In genomic region chr5:30959966-30960501, GRCm38 (mm10) we compare ENCODE assay signal across 8 mouse cellular contexts. TPM values are rescaled to one million over a fixed set of nuclear protein-coding genes. Genes with fewer than 3 reads are reported as not detected.
DNase-seq lines count a peak whose midpoint lies in the region; ATAC-seq and TF ChIP-seq lines count a peak whose summit lies in the region.

Gene Preb, minus strand, starts transcription at chr5:30960361.

- peak within 1 kb of the TSS; percentile 91 for H3K27ac ChIP-seq in hindbrain, embryonic 10.5 days
- H3K27ac ChIP-seq in lung, postnatal 0 days (ENCODE audit: low read length): peak within 1 kb of the TSS; percentile 94

- TF ChIP-seq EP300 in lung, postnatal 0 days (IDR thresholded peaks at IDR 0.05): no peak

- H3K4me3 ChIP-seq in hindbrain, embryonic 10.5 days: peak within 1 kb of the TSS; percentile 91
- peak within 1 kb of the TSS; percentile 81 for H3K4me3 ChIP-seq in lung, postnatal 0 days (ENCODE audit: low read depth, low read length)

- 0 out of 2 replicates have a peak, but pooled peaks cover 3% of the 10 kb centered on the region for H3K9me3 ChIP-seq in hindbrain, embryonic 10.5 days
- H3K9me3 ChIP-seq in lung, postnatal 0 days (ENCODE audit: low read length): no peaks in the 10 kb centered on the region

- H3K4me2 ChIP-seq in lung, postnatal 0 days (replicated peaks; ENCODE audit: low read depth, low read length): peak within 1 kb of the TSS; percentile 87

- under 1% methylated on average over 56 of the region's 56 CpGs for WGBS in hindbrain, embryonic 10.5 days
- under 1% methylated on average over 56 of the region's 56 CpGs for WGBS in lung, postnatal 0 days

- H3K4me1 ChIP-seq in hindbrain, embryonic 10.5 days (replicated peaks): peaks cover 26% of the 10 kb centered on the region
- H3K4me1 ChIP-seq in lung, postnatal 0 days (ENCODE audit: insufficient read depth, low read depth, low read length): peaks cover 18% of the 10 kb centered on the region; the same call in 1 of the 2 replicates

- peaks cover 7% of the 10 kb centered on the region; the same call in 1 of the 2 replicates for H3K27me3 ChIP-seq in hindbrain, embryonic 10.5 days (ENCODE audit: insufficient read depth, poor library complexity, severe bottlenecking)
- H3K27me3 ChIP-seq in lung, postnatal 0 days (replicated peaks; ENCODE audit: insufficient read depth, low read length): no peaks in the 10 kb centered on the region

- peak; percentile 96 for ATAC-seq in frontal cortex, adult (ENCODE audit: low TSS enrichment)
- ATAC-seq in lung, postnatal 0 days: peak; percentile 97

- peak; percentile 46 for TF ChIP-seq CTCF in lung, postnatal 0 days (IDR thresholded peaks at IDR 0.05)

- H3K36me3 ChIP-seq in hindbrain, embryonic 10.5 days: peaks cover 30% of the 10 kb centered on the region
- H3K36me3 ChIP-seq in lung, postnatal 0 days (ENCODE audit: insufficient read depth, low read length): peaks cover 17% of the 10 kb centered on the region

- peak; percentile 95 for DNase-seq in MEL-GATA-1-ER (ENCODE audit: extremely low read depth, low read depth)
- peak; percentile 99 for DNase-seq in cerebellum, adult 8-10 months
- DNase-seq in hindbrain, embryonic 10.5 days (ENCODE audit: low spot score): peak; percentile 100
- DNase-seq in layer of hippocampus, adult 9-11 months: peak; percentile 98
- peak; percentile 98 for DNase-seq in lung, postnatal 0 days (ENCODE audit: low spot score)
- DNase-seq in ovary, postnatal 14 days (ENCODE audit: low spot score): peak; percentile 98
- peak; percentile 99 for DNase-seq in thymus, postnatal 14 days

- H3K9ac ChIP-seq in lung, postnatal 0 days (replicated peaks; ENCODE audit: low read depth): peak within 1 kb of the TSS; percentile 87

RNA-seq across cellular contexts. Expression of gene Preb, which starts in this region (rescaled TPM):
- polyA plus RNA-seq in hindbrain, embryonic 10.5 days (2016; fragmentation: Nextera tagmentation; extraction: Ambion mirVana): 147 and 152 TPM in 2 replicates
- polyA plus RNA-seq in lung, postnatal 0 days (2015; fragmentation: Nextera tagmentation; extraction: Ambion mirVana): 76.5 and 79.7 TPM in 2 replicates

Comparison
In these comparisons a context has a peak if more than half of its experiments do, and no peak if none do; other contexts are left out.
1. Peak in every context shown above with its lines: DNase-seq, ATAC-seq, H3K4me3 ChIP-seq and H3K27ac ChIP-seq.